Mouse (Mus musculus): Measurements from ENCODE around the gene Arrdc2. TPM values are rescaled to one million over a fixed set of nuclear protein-coding genes. Genes with fewer than 3 reads are reported as not detected.

Arrdc2 gene
- polyA plus RNA-seq, 1 experiment = 12.1 TPM

- Histone ChIP-seq H3K36me3 (ENCODE audit: control insufficient read depth, insufficient read depth, low read length, poor library complexity, severe bottlenecking) (no peaks in the 10 kb centered on the region), H3K4me1 (ENCODE audit: control insufficient read depth, insufficient read depth, low read length) (peaks cover 9% of the 10 kb centered on the region), H3K4me3 (ENCODE audit: low read depth, low read length) (no peak overlapping the region), H3K9me3 (replicated peaks; ENCODE audit: control insufficient read depth, insufficient read depth, low read length, poor library complexity, severe bottlenecking) (no peaks in the 10 kb centered on the region), H3K27ac (ENCODE audit: insufficient read depth, low read length) (no peak overlapping the region), H3K27me3 (ENCODE audit: control insufficient read depth, insufficient read depth, low read length, poor library complexity, severe bottlenecking) (no peaks in the 10 kb centered on the region), H3K9ac (ENCODE audit: low read depth, poor library complexity, severe bottlenecking) (no peak overlapping the region)
- no peak for TF ChIP-seq CTCF (IDR thresholded peaks at IDR 0.05; ENCODE audit: low read depth, low read length)
- TF ChIP-seq EP300 (IDR thresholded peaks at IDR 0.05; ENCODE audit: insufficient read depth, low read depth, low read length) = no peak
These were observed 32.2 kb downstream of the Arrdc2 start for GRCm38 (mm10) chr8:70807304-70807703.

DNA sequence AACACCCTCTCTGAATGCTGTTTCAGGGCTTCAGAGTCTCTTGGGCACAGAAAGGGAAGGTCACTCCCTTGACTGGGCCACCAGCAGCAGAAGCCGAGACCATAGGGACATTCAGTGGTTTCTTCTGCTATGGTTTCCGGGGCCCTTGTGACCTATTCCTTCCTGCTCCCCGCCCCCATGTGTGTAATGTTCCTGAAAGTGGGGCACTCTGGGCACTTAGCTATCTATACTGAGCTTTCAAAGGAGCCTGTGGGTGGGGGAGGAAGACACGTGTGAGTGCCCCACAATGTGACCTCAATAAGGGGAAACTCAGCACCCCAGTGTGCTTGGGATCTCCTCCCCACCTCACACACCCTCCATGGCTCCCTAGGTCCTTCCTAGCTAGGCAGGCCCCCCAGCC, 33.0 kb downstream of the Arrdc2 start:
- H3K27me3 ChIP-seq (ENCODE audit: control insufficient read depth, insufficient read depth, low read length, poor library complexity, severe bottlenecking) = no peaks in the 10 kb centered on the region
- no peak overlapping the region for H3K4me3 ChIP-seq (ENCODE audit: low read depth, low read length)
- no peak for TF ChIP-seq POLR2A (IDR thresholded peaks at IDR 0.05; ENCODE audit: insufficient read depth, low read length)
- TF ChIP-seq EP300 (IDR thresholded peaks at IDR 0.05; ENCODE audit: insufficient read depth, low read depth, low read length) = no peak
- no peak for TF ChIP-seq CTCF (IDR thresholded peaks at IDR 0.05; ENCODE audit: low read depth, low read length)
- H3K4me1 ChIP-seq (ENCODE audit: control insufficient read depth, insufficient read depth, low read length) = peaks cover 11% of the 10 kb centered on the region
- no peak overlapping the region for H3K9ac ChIP-seq (ENCODE audit: low read depth, poor library complexity, severe bottlenecking)
- no peaks in the 10 kb centered on the region for H3K9me3 ChIP-seq (replicated peaks; ENCODE audit: control insufficient read depth, insufficient read depth, low read length, poor library complexity, severe bottlenecking)
- no peak overlapping the region for H3K27ac ChIP-seq (ENCODE audit: insufficient read depth, low read length)
- H3K36me3 ChIP-seq (ENCODE audit: control insufficient read depth, insufficient read depth, low read length, poor library complexity, severe bottlenecking) = no peaks in the 10 kb centered on the region

GRCm38 (mm10) chr8:70804481-70805206, 34.9 kb downstream of the Arrdc2 start, which contains the start of gene Mast3:
Gene Mast3, minus strand, starts transcription at chr8:70805054.
- Histone ChIP-seq H3K27me3 (ENCODE audit: control insufficient read depth, insufficient read depth, low read length, poor library complexity, severe bottlenecking) (no peaks in the 10 kb centered on the region), H3K36me3 (ENCODE audit: control insufficient read depth, insufficient read depth, low read length, poor library complexity, severe bottlenecking) (no peaks in the 10 kb centered on the region), H3K4me3 (ENCODE audit: low read depth, low read length) (peak within 1 kb of the TSS; percentile 89), H3K9ac (ENCODE audit: low read depth, poor library complexity, severe bottlenecking) (peak within 1 kb of the TSS; percentile 20), H3K9me3 (replicated peaks; ENCODE audit: control insufficient read depth, insufficient read depth, low read length, poor library complexity, severe bottlenecking) (no peaks in the 10 kb centered on the region), H3K4me1 (ENCODE audit: control insufficient read depth, insufficient read depth, low read length) (peaks cover 4% of the 10 kb centered on the region), H3K27ac (ENCODE audit: insufficient read depth, low read length) (no peak within 1 kb of the TSS)
- TF ChIP-seq CTCF (IDR thresholded peaks at IDR 0.05; ENCODE audit: low read depth, low read length) (no peak), POLR2A (IDR thresholded peaks at IDR 0.05; ENCODE audit: insufficient read depth, low read length) (peak; percentile 53), EP300 (IDR thresholded peaks at IDR 0.05; ENCODE audit: insufficient read depth, low read depth, low read length) (no peak)

- no peak overlapping the region; the same call in 1 of the 2 replicates for H3K27ac ChIP-seq (ENCODE audit: insufficient read depth, low read length)
- no peaks in the 10 kb centered on the region for H3K9me3 ChIP-seq (replicated peaks; ENCODE audit: control insufficient read depth, insufficient read depth, low read length, poor library complexity, severe bottlenecking)
- TF ChIP-seq POLR2A (IDR thresholded peaks at IDR 0.05; ENCODE audit: insufficient read depth, low read length) (no peak), EP300 (IDR thresholded peaks at IDR 0.05; ENCODE audit: insufficient read depth, low read depth, low read length) (no peak), CTCF (IDR thresholded peaks at IDR 0.05; ENCODE audit: low read depth, low read length) (no peak)
- H3K4me3 ChIP-seq (ENCODE audit: low read depth, low read length) = peak overlapping the region; percentile 89
- H3K9ac ChIP-seq (ENCODE audit: low read depth, poor library complexity, severe bottlenecking) = peak overlapping the region; percentile 20
- H3K36me3 ChIP-seq (ENCODE audit: control insufficient read depth, insufficient read depth, low read length, poor library complexity, severe bottlenecking) = no peaks in the 10 kb centered on the region
- H3K27me3 ChIP-seq (ENCODE audit: control insufficient read depth, insufficient read depth, low read length, poor library complexity, severe bottlenecking) = no peaks in the 10 kb centered on the region
- H3K4me1 ChIP-seq (ENCODE audit: control insufficient read depth, insufficient read depth, low read length) = peaks cover 4% of the 10 kb centered on the region
These were observed 35.6 kb downstream of the Arrdc2 start for GRCm38 (mm10) chr8:70803761-70804480.

GRCm38 (mm10) chr8:70802786-70803510, 36.6 kb downstream of the Arrdc2 start:
- Histone ChIP-seq H3K27me3 (ENCODE audit: control insufficient read depth, insufficient read depth, low read length, poor library complexity, severe bottlenecking) (no peaks in the 10 kb centered on the region), H3K9ac (ENCODE audit: low read depth, poor library complexity, severe bottlenecking) (no peak overlapping the region), H3K9me3 (replicated peaks; ENCODE audit: control insufficient read depth, insufficient read depth, low read length, poor library complexity, severe bottlenecking) (no peaks in the 10 kb centered on the region), H3K4me1 (ENCODE audit: control insufficient read depth, insufficient read depth, low read length) (peaks cover 4% of the 10 kb centered on the region), H3K4me3 (ENCODE audit: low read depth, low read length) (no peak overlapping the region), H3K27ac (ENCODE audit: insufficient read depth, low read length) (peak overlapping the region; percentile 28; the same call in 1 of the 2 replicates), H3K36me3 (ENCODE audit: control insufficient read depth, insufficient read depth, low read length, poor library complexity, severe bottlenecking) (no peaks in the 10 kb centered on the region)
- TF ChIP-seq POLR2A (IDR thresholded peaks at IDR 0.05; ENCODE audit: insufficient read depth, low read length) = no peak
- TF ChIP-seq EP300 (IDR thresholded peaks at IDR 0.05; ENCODE audit: insufficient read depth, low read depth, low read length) = no peak
- TF ChIP-seq CTCF (IDR thresholded peaks at IDR 0.05; ENCODE audit: low read depth, low read length) = no peak

All from ES-Bruce4 (cell line).